Mouse (Mus musculus): ENCODE results near the gene Crim1. TPM values are rescaled to one million over a fixed set of nuclear protein-coding genes. Genes with fewer than 3 reads are reported as not detected.

Gene Crim1
- polyA plus RNA-seq, 1 experiment from 2014 or later = 3.6 TPM

GRCm38 (mm10) chr17:78325761-78326332 lies 125.8 kb downstream of the Crim1 start:
- Histone ChIP-seq H3K9ac (ENCODE audit: low read length) (no peak overlapping the region), H3K9me3 (replicated peaks; ENCODE audit: control insufficient read depth, low read length) (no peaks in the 10 kb centered on the region), H3K27me3 (replicated peaks; ENCODE audit: control insufficient read depth, insufficient read depth, low read length) (no peaks in the 10 kb centered on the region), H3K4me3 (ENCODE audit: low read depth, low read length) (no peak overlapping the region), H3K27ac (ENCODE audit: low read depth, low read length) (no peak overlapping the region), H3K4me2 (ENCODE audit: low read length) (no peak overlapping the region), H3K36me3 (ENCODE audit: control insufficient read depth, insufficient read depth, low read length) (no peaks in the 10 kb centered on the region), H3K4me1 (ENCODE audit: control insufficient read depth, insufficient read depth, low read length) (0 out of 2 replicates have a peak, but pooled peaks cover 2% of the 10 kb centered on the region)
- no peak for DNase-seq (ENCODE audit: low spot score)
- 80% methylated on average over 7 of the region's 7 CpGs for WGBS
- no peak for ATAC-seq

- DNase-seq (ENCODE audit: low spot score) (no peak), ATAC-seq (no peak)
- Histone ChIP-seq H3K27me3 (replicated peaks; ENCODE audit: control insufficient read depth, insufficient read depth, low read length) (no peaks in the 10 kb centered on the region), H3K4me2 (ENCODE audit: low read length) (no peak overlapping the region), H3K27ac (ENCODE audit: low read depth, low read length) (no peak overlapping the region), H3K36me3 (ENCODE audit: control insufficient read depth, insufficient read depth, low read length) (no peaks in the 10 kb centered on the region), H3K4me1 (ENCODE audit: control insufficient read depth, insufficient read depth, low read length) (0 out of 2 replicates have a peak, but pooled peaks cover 2% of the 10 kb centered on the region), H3K4me3 (ENCODE audit: low read depth, low read length) (no peak overlapping the region), H3K9ac (ENCODE audit: low read length) (no peak overlapping the region), H3K9me3 (replicated peaks; ENCODE audit: control insufficient read depth, low read length) (no peaks in the 10 kb centered on the region)
- 80% methylated on average over 2 of the region's 2 CpGs for WGBS
These were observed 126.3 kb downstream of the Crim1 start for GRCm38 (mm10) chr17:78326381-78326780.

GRCm38 (mm10) chr17:78327187-78327586 lies 127.1 kb downstream of the Crim1 start:
- Histone ChIP-seq H3K4me2 (ENCODE audit: low read length) (no peak overlapping the region), H3K9ac (ENCODE audit: low read length) (no peak overlapping the region), H3K36me3 (ENCODE audit: control insufficient read depth, insufficient read depth, low read length) (no peaks in the 10 kb centered on the region), H3K4me1 (ENCODE audit: control insufficient read depth, insufficient read depth, low read length) (0 out of 2 replicates have a peak, but pooled peaks cover 2% of the 10 kb centered on the region), H3K27ac (ENCODE audit: low read depth, low read length) (no peak overlapping the region), H3K27me3 (replicated peaks; ENCODE audit: control insufficient read depth, insufficient read depth, low read length) (no peaks in the 10 kb centered on the region), H3K4me3 (ENCODE audit: low read depth, low read length) (no peak overlapping the region), H3K9me3 (replicated peaks; ENCODE audit: control insufficient read depth, low read length) (no peaks in the 10 kb centered on the region)
- DNase-seq (ENCODE audit: low spot score) (no peak), ATAC-seq (0 out of 2 replicates have a peak, but pooled peaks have one; percentile 20)
- 82% methylated on average over 4 of the region's 4 CpGs for WGBS

GRCm38 (mm10) chr17:78328287-78328686 lies 128.2 kb downstream of the Crim1 start:
- 77% methylated on average over 3 of the region's 3 CpGs for WGBS
- no peaks in the 10 kb centered on the region for H3K36me3 ChIP-seq (ENCODE audit: control insufficient read depth, insufficient read depth, low read length)

GRCm38 (mm10) chr17:78331438-78331837 lies 131.4 kb downstream of the Crim1 start:
- H3K4me1 ChIP-seq (ENCODE audit: control insufficient read depth, insufficient read depth, low read length) = no peaks in the 10 kb centered on the region
- H3K4me3 ChIP-seq (ENCODE audit: low read depth, low read length) = no peak overlapping the region
- H3K4me2 ChIP-seq (ENCODE audit: low read length) = no peak overlapping the region
- no peaks in the 10 kb centered on the region for H3K27me3 ChIP-seq (replicated peaks; ENCODE audit: control insufficient read depth, insufficient read depth, low read length)
- H3K27ac ChIP-seq (ENCODE audit: low read depth, low read length) = no peak overlapping the region
- ATAC-seq (no peak), DNase-seq (ENCODE audit: low spot score) (no peak)
- H3K36me3 ChIP-seq (ENCODE audit: control insufficient read depth, insufficient read depth, low read length) = 0 out of 2 replicates have a peak, but pooled peaks cover 3% of the 10 kb centered on the region
- H3K9ac ChIP-seq (ENCODE audit: low read length) = no peak overlapping the region
- H3K9me3 ChIP-seq (replicated peaks; ENCODE audit: control insufficient read depth, low read length) = no peaks in the 10 kb centered on the region
- WGBS = 83% methylated on average over 8 of the region's 8 CpGs

More at GRCm38 (mm10) chr17:78328287-78328686, 128.2 kb downstream of the Crim1 start:
- no peak overlapping the region for H3K27ac ChIP-seq (ENCODE audit: low read depth, low read length)
- H3K4me3 ChIP-seq (ENCODE audit: low read depth, low read length) = no peak overlapping the region
- H3K27me3 ChIP-seq (replicated peaks; ENCODE audit: control insufficient read depth, insufficient read depth, low read length) = no peaks in the 10 kb centered on the region
- no peak for DNase-seq (ENCODE audit: low spot score)
- H3K4me1 ChIP-seq (ENCODE audit: control insufficient read depth, insufficient read depth, low read length) = no peaks in the 10 kb centered on the region
- H3K4me2 ChIP-seq (ENCODE audit: low read length) = no peak overlapping the region
- ATAC-seq = no peak
- no peak overlapping the region for H3K9ac ChIP-seq (ENCODE audit: low read length)
- no peaks in the 10 kb centered on the region for H3K9me3 ChIP-seq (replicated peaks; ENCODE audit: control insufficient read depth, low read length)

- no peaks in the 10 kb centered on the region for H3K9me3 ChIP-seq (replicated peaks; ENCODE audit: control insufficient read depth, low read length)
- no peak overlapping the region for H3K9ac ChIP-seq (ENCODE audit: low read length)
- DNase-seq (ENCODE audit: low spot score) (no peak), ATAC-seq (no peak)
- H3K36me3 ChIP-seq (ENCODE audit: control insufficient read depth, insufficient read depth, low read length) = 0 out of 2 replicates have a peak, but pooled peaks cover 3% of the 10 kb centered on the region
- H3K4me2 ChIP-seq (ENCODE audit: low read length) = no peak overlapping the region
- H3K27me3 ChIP-seq (replicated peaks; ENCODE audit: control insufficient read depth, insufficient read depth, low read length) = no peaks in the 10 kb centered on the region
- H3K27ac ChIP-seq (ENCODE audit: low read depth, low read length) = no peak overlapping the region
- H3K4me3 ChIP-seq (ENCODE audit: low read depth, low read length) = no peak overlapping the region
- no peaks in the 10 kb centered on the region for H3K4me1 ChIP-seq (ENCODE audit: control insufficient read depth, insufficient read depth, low read length)
- 94% methylated on average over 10 of the region's 10 CpGs for WGBS
These were observed 133.2 kb downstream of the Crim1 start for GRCm38 (mm10) chr17:78333275-78333674.

- Histone ChIP-seq H3K27ac (ENCODE audit: low read depth, low read length) (no peak overlapping the region), H3K9me3 (replicated peaks; ENCODE audit: control insufficient read depth, low read length) (no peaks in the 10 kb centered on the region), H3K4me1 (ENCODE audit: control insufficient read depth, insufficient read depth, low read length) (no peaks in the 10 kb centered on the region), H3K4me2 (ENCODE audit: low read length) (no peak overlapping the region), H3K27me3 (replicated peaks; ENCODE audit: control insufficient read depth, insufficient read depth, low read length) (no peaks in the 10 kb centered on the region), H3K4me3 (ENCODE audit: low read depth, low read length) (no peak overlapping the region), H3K36me3 (ENCODE audit: control insufficient read depth, insufficient read depth, low read length) (0 out of 2 replicates have a peak, but pooled peaks cover 3% of the 10 kb centered on the region), H3K9ac (ENCODE audit: low read length) (no peak overlapping the region)
- ATAC-seq = no peak
- 83% methylated on average over 8 of the region's 8 CpGs for WGBS
- no peak for DNase-seq (ENCODE audit: low spot score)
These were observed 135.2 kb downstream of the Crim1 start for GRCm38 (mm10) chr17:78335250-78335649.

GRCm38 (mm10) chr17:78343688-78344087 lies 143.6 kb downstream of the Crim1 start:
- H3K4me2 ChIP-seq (ENCODE audit: low read length) = no peak overlapping the region
- DNase-seq (ENCODE audit: low spot score) (peak; percentile 34), ATAC-seq (peak; percentile 58; the same call in 1 of the 2 replicates)
- H3K4me3 ChIP-seq (ENCODE audit: low read depth, low read length) = no peak overlapping the region
- H3K27ac ChIP-seq (ENCODE audit: low read depth, low read length) = no peak overlapping the region
- no peak overlapping the region for H3K9ac ChIP-seq (ENCODE audit: low read length)
- H3K9me3 ChIP-seq (replicated peaks; ENCODE audit: control insufficient read depth, low read length) = no peaks in the 10 kb centered on the region
- H3K36me3 ChIP-seq (ENCODE audit: control insufficient read depth, insufficient read depth, low read length) = 0 out of 2 replicates have a peak, but pooled peaks cover 8% of the 10 kb centered on the region
- H3K27me3 ChIP-seq (replicated peaks; ENCODE audit: control insufficient read depth, insufficient read depth, low read length) = no peaks in the 10 kb centered on the region
- 74% methylated on average over 3 of the region's 3 CpGs for WGBS
- no peaks in the 10 kb centered on the region for H3K4me1 ChIP-seq (ENCODE audit: control insufficient read depth, insufficient read depth, low read length)

GRCm38 (mm10) chr17:78347111-78347801 lies 147.2 kb downstream of the Crim1 start:
- Histone ChIP-seq H3K9me3 (replicated peaks; ENCODE audit: control insufficient read depth, low read length) (no peaks in the 10 kb centered on the region), H3K4me3 (ENCODE audit: low read depth, low read length) (no peak overlapping the region), H3K27me3 (replicated peaks; ENCODE audit: control insufficient read depth, insufficient read depth, low read length) (no peaks in the 10 kb centered on the region), H3K4me1 (ENCODE audit: control insufficient read depth, insufficient read depth, low read length) (no peaks in the 10 kb centered on the region), H3K9ac (ENCODE audit: low read length) (no peak overlapping the region), H3K4me2 (ENCODE audit: low read length) (no peak overlapping the region), H3K27ac (ENCODE audit: low read depth, low read length) (no peak overlapping the region), H3K36me3 (ENCODE audit: control insufficient read depth, insufficient read depth, low read length) (0 out of 2 replicates have a peak, but pooled peaks cover 13% of the 10 kb centered on the region)
- DNase-seq (ENCODE audit: low spot score) (no peak), ATAC-seq (no peak)
- WGBS = 96% methylated on average over 17 of the region's 17 CpGs
